9 mouse cellular contexts compared by ENCODE assay signal in genomic region chr12:109436367-109436807, GRCm38 (mm10). TPM values are rescaled to one million over a fixed set of nuclear protein-coding genes. Genes with fewer than 3 reads are reported as not detected.
A peak's percentile ranks its signal among the peaks of the same experiment; 100 is the strongest.
DNase-seq lines count a peak whose midpoint lies in the region; ATAC-seq lines count a peak whose summit lies in the region.
"Had no signal": no experiment of that assay in that cellular context is flagged by ENCODE, and none has a peak within 500 bp of the region (broad histone marks: within the 10 kb centered on the region; RNA-seq: fewer than 3 reads in every experiment).

No protein-coding gene starts in this region.

- peak; percentile 52 to 59 for DNase-seq in cerebellum, postnatal 10 days
- DNase-seq in ES-CJ7 (ENCODE audit: low read depth, low spot score), result peak; percentile 39
- DNase-seq in embryonic facial prominence, embryonic 14.5 days (ENCODE audit: low spot score), result peak; percentile 77
- peak; percentile 31 for DNase-seq in testis, postnatal 14 days (ENCODE audit: low spot score)
- no peak for DNase-seq in layer of hippocampus, postnatal 10 days (ENCODE audit: low spot score in 2 of 2)

- H3K27ac ChIP-seq in embryonic facial prominence, embryonic 14.5 days (replicated peaks; ENCODE audit: low read depth, low read length), result peak overlapping the region; percentile 84
- H3K27ac ChIP-seq in intestine, embryonic 15.5 days, result peak overlapping the region; percentile 86
- H3K27ac ChIP-seq in lung, embryonic 15.5 days, result peak overlapping the region; percentile 44; the same call in 1 of the 2 replicates
- H3K27ac ChIP-seq: hindbrain, embryonic 15.5 days had no signal

- H3K4me3 ChIP-seq in embryonic facial prominence, embryonic 14.5 days (ENCODE audit: low read depth, low read length), result no peak overlapping the region
- no peak overlapping the region for H3K4me3 ChIP-seq in intestine, embryonic 15.5 days (replicated peaks)
- H3K4me3 ChIP-seq in lung, embryonic 15.5 days, result no peak overlapping the region
- H3K4me3 ChIP-seq: hindbrain, embryonic 15.5 days had no signal

- H3K9me3 ChIP-seq in embryonic facial prominence, embryonic 14.5 days (ENCODE audit: control insufficient read depth, low read length), result no peaks in the 10 kb centered on the region
- H3K9me3 ChIP-seq in intestine, embryonic 15.5 days, result no peaks in the 10 kb centered on the region
- no peaks in the 10 kb centered on the region for H3K9me3 ChIP-seq in lung, embryonic 15.5 days
- H3K9me3 ChIP-seq: hindbrain, embryonic 15.5 days had no signal

- WGBS in embryonic facial prominence, embryonic 14.5 days, result 7% methylated on average over 10 of the region's 10 CpGs
- WGBS in intestine, embryonic 15.5 days, result 7% methylated on average over 10 of the region's 10 CpGs
- 8% methylated on average over 10 of the region's 10 CpGs for WGBS in lung, embryonic 15.5 days

- peak overlapping the region; percentile 38; the same call in 1 of the 2 replicates for H3K9ac ChIP-seq in embryonic facial prominence, embryonic 14.5 days (ENCODE audit: low read depth, low read length)
- 0 out of 2 replicates have a peak overlapping the region, but pooled peaks have one; percentile 8 for H3K9ac ChIP-seq in intestine, embryonic 15.5 days
- H3K9ac ChIP-seq in lung, embryonic 15.5 days, result no peak overlapping the region
- H3K9ac ChIP-seq: hindbrain, embryonic 15.5 days had no signal

- peaks cover 51% of the 10 kb centered on the region for H3K4me1 ChIP-seq in embryonic facial prominence, embryonic 14.5 days (ENCODE audit: control insufficient read depth, insufficient read depth, low read length)
- H3K4me1 ChIP-seq in intestine, embryonic 15.5 days (replicated peaks), result peaks cover 58% of the 10 kb centered on the region
- peaks cover 55% of the 10 kb centered on the region for H3K4me1 ChIP-seq in lung, embryonic 15.5 days

- H3K36me3 ChIP-seq in embryonic facial prominence, embryonic 14.5 days (ENCODE audit: control insufficient read depth, insufficient read depth, low read length), result no peaks in the 10 kb centered on the region
- H3K36me3 ChIP-seq in intestine, embryonic 15.5 days, result no peaks in the 10 kb centered on the region
- no peaks in the 10 kb centered on the region for H3K36me3 ChIP-seq in lung, embryonic 15.5 days
- H3K36me3 ChIP-seq: hindbrain, embryonic 15.5 days had no signal

- H3K27me3 ChIP-seq in embryonic facial prominence, embryonic 14.5 days (replicated peaks; ENCODE audit: control insufficient read depth, insufficient read depth, low read length), result no peaks in the 10 kb centered on the region
- no peaks in the 10 kb centered on the region for H3K27me3 ChIP-seq in intestine, embryonic 15.5 days (replicated peaks)
- no peaks in the 10 kb centered on the region for H3K27me3 ChIP-seq in lung, embryonic 15.5 days

- no peak for ATAC-seq in cerebellum, adult (ENCODE audit: insufficient number of reproducible peaks, low FRiP score, low TSS enrichment)
- peak; percentile 59 for ATAC-seq in embryonic facial prominence, embryonic 14.5 days (ENCODE audit: low read depth)
- peak; percentile 80 for ATAC-seq in intestine, embryonic 15.5 days
- ATAC-seq in lung, embryonic 15.5 days (ENCODE audit: borderline replicate concordance, extremely low read depth, low FRiP score, low TSS enrichment), result peak; percentile 70

- H3K4me2 ChIP-seq in embryonic facial prominence, embryonic 14.5 days (ENCODE audit: low read depth, low read length), result peak overlapping the region; percentile 1; the same call in 1 of the 2 replicates
- H3K4me2 ChIP-seq in intestine, embryonic 15.5 days (replicated peaks), result peak overlapping the region; percentile 53
- peak overlapping the region; percentile 24; the same call in 1 of the 2 replicates for H3K4me2 ChIP-seq in lung, embryonic 15.5 days
- H3K4me2 ChIP-seq: hindbrain, embryonic 15.5 days had no signal

RNA-seq across cellular contexts. Expression of gene Dlk1, which starts 16.2 kb away (rescaled TPM):
- polyA plus RNA-seq in embryonic facial prominence, embryonic 14.5 days (2014; fragmentation: Nextera tagmentation; extraction: Ambion mirVana), result 918 and 968 TPM in 2 replicates
- polyA plus RNA-seq in intestine, embryonic 15.5 days (2015; fragmentation: Nextera tagmentation; extraction: Ambion mirVana), result 364 and 395 TPM in 2 replicates
- 525 and 559 TPM in 2 replicates for polyA plus RNA-seq in lung, embryonic 15.5 days (2015; fragmentation: Nextera tagmentation; extraction: Ambion mirVana)
- 1 to 10 TPM in 1 of 2 experiments, under 1 TPM in 1; 0.73 to 1.2 TPM for total RNA-seq in layer of hippocampus, postnatal 10 days (2021)

Comparison
In these comparisons a context has a peak if more than half of its experiments do, and no peak if none do; other contexts are left out.
1. DNase-seq: peak in cerebellum, postnatal 10 days (2 of 2), ES-CJ7 (single experiment), embryonic facial prominence, embryonic 14.5 days (single experiment) and testis, postnatal 14 days (single experiment); none in layer of hippocampus, postnatal 10 days (0 of 2).
2. H3K4me2 ChIP-seq: peak in every context shown above with its lines; median percentile 53 in intestine, embryonic 15.5 days; 24 in lung, embryonic 15.5 days; 1 in embryonic facial prominence, embryonic 14.5 days.
3. Peak in every context shown above with its lines, with median percentiles within 50 percentile points of each other: H3K27ac ChIP-seq.